Mouse (Mus musculus): Measurements from ENCODE around the gene Olfr586.

Gene Olfr586

DNA sequence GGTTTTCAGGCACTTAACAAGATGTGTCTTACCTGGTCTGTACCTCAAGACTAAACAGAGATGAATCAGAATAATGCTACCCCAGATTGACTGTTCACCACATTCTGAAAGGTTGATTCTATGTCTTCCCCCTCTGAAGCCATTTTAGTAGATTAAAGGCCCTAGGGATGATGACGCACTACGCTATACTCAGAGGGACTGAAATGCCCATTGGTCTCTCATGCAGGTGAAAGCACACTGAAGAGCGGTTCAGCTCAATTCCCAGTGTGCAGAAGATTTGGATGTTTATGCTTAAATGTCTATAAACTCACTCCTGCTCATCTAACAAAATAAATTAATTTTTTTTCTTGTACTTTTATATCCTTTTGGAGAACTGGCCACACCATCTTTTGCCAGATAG lies at the start of gene Olfr586:
TSS of gene Olfr586 (minus strand) at position 101 of the 400 bp plus-strand sequence.
- in situ Hi-C loops (cut with MboI): no loop called here

DNA sequence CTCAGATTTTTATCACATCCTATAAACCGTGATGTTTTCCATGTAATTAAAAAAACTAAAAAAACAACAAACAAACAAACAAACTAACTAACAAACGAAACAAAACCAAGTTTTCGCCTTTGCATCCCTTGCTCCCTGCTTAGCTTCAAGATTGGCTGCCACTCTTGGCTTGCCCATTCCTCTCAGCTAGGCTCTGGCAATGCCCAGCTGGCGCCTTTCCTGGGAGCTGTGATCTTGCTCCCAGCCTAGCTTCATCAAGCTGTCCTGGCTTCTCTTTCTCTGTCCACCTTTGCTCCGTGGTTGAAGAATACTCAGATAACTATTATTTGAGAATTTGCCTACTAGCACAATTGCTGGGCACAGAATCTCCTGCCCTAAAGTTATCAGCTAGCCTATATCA lies 44.3 kb upstream of the Olfr586 start:
- in situ Hi-C loops (cut with MboI): no loop called here

DNA sequence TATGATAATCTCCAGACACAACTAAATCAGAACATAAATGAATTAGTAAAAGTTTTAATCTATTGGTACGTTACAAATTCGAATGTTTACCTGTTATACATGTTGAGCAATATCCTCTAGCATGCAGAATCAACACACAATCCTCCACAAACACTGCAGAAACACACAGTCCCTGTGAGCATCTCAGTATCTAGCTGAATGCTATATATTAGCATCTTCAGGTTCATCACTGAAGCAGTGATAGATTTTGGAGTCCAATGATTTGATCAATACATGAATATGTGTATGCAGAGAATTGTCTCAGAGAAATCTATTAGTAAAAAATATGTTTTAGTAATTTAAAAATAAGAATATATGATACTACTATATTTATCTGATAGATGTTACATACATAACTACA lies 30.8 kb upstream of the Olfr586 start, which contains the start of gene Olfr589:
TSS of gene Olfr589 (minus strand) at position 101 of the 400 bp plus-strand sequence.
- in situ Hi-C loops (cut with MboI): no loop called here

DNA sequence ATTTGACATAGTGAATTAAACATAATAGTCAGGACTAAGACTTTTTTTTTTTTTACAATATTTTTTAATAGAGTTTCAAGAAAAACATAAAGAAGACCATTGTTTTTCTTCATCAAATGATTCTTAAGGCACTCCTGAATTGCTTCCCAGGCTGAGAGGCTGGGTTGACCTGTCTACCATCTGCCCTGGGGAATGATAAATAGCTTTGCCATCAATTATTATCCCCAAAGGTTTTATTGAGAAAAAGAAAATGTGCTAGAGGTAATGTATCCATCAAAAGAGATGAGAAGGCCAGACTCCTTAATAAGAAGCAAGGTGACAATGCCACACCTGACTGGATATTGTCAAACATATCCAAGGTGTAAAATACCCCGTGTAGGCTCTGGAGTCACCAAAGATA lies 15.1 kb upstream of the Olfr586 start, which contains the start of gene Olfr588-ps1:
TSS of gene Olfr588-ps1 (plus strand) at position 301 of the 400 bp plus-strand sequence.
- in situ Hi-C loops (cut with MboI): no loop called here

DNA sequence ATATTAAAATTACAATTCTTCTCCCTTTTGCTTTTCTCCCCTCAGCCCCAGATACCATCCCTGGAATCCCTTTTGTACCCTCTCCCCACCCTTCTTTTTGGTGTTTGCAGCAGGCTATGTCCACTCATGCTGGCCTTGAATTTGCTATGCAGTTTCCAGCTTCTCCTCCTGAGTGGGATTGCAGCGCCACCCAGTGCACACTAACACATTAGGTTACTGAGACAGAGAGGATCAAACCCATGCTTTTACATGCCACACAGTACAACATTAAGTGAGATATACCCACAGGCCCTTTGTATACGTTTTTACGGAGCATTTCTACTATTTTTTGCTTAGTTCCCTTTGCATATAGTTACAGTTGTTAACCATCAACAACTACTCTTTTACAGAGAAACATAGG lies 6.0 kb downstream of the Olfr586 start:
- in situ Hi-C loops (cut with MboI): no loop called here

DNA sequence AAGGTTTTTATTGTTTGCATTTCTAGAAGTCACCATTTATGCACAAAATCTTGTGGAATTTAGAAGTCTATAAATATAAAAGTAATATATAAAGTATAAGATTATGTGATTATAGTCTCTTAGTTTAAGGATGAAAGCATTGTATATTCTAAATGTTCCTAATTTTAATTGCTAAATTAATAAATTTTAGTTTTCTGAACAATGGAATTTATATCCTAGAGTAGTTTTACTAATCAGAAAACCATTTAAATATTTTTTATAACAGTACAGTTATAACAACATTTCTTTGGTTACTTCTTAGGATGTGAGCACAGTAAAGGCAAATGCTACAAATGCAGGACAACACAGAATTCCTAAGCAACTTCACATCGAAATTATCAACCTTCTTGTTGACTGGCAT lies 28.0 kb downstream of the Olfr586 start, which contains the start of gene Olfr585:
TSS of gene Olfr585 (plus strand) at position 301 of the 400 bp plus-strand sequence.
- in situ Hi-C loops (cut with MboI): no loop called here

DNA sequence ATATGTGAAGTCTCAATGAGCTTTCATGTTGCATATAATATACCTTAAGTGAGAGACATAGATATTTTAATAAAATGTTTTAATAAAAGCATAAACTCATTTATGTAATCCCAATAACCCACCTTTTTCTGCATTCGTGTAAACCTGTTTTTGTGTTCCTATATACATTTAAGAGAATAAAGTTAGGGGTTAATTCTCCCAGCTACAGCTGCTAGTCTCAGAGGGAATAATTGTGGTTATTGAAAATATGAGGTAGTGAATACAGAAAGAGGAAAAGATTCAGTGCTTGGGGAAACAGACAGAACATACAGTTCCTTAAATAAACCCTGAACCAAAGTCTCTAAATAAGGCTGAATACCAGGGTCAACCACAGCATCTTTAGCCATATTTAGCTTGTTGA lies 43.9 kb downstream of the Olfr586 start, which contains the start of gene Olfr584:
TSS of gene Olfr584 (plus strand) at position 301 of the 400 bp plus-strand sequence.
- in situ Hi-C loops (cut with MboI): no loop called here
